Mouse (Mus musculus): ENCODE measurements around the gene Slc16a2. TPM values are rescaled to one million over a fixed set of nuclear protein-coding genes. Genes with fewer than 3 reads are reported as not detected.

Slc16a2 gene
- total and polyA plus RNA-seq, 3 experiments: not detected

DNA sequence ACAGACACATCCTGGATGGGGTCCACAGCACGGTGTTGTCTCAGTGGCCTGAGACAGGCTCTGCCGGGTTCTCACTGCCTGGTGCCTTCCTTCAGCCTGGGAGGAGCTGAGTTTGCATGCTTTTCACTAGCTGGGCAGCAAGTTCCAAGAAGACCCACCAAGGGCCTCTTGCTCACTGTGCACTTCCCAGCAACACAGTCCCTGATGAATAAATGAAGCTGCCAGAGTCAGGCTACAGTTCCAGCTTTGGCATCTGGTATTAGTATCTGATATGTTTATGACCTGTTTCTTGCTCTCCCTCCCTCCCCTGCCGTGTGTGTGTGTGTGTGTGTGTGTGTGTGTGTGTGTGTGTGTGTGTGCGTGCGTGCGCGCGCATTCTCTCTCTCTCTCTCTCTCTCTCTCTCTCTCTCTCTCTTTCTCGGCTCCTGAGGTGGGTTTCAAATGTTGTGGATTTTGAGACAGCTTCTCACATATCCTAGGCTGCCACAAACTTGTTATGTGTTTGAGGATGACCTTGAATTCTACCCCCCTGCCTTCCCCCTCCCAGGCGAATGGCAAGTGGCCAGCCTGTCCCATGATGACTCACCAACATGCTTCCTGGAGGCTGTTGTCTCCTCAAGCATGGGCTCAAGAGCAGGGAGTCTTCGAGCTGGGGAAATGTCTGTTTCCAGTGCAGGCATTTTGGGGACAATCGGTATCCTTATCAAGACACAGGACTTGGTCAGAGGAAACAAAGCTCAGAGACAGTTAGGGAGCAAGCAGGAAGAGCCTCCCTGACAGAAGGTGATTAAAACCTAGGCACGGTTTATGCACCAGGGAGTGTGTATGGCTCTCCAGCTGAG is 80.3 kb downstream of the Slc16a2 start:
- Histone ChIP-seq H3K4me3 (ENCODE audit: control insufficient read depth in 1 of 2, insufficient read depth in 1 of 2, low read depth in 2 of 2, low read length in 2 of 2) (no peak overlapping the region), H3K27me3 (ENCODE audit: control insufficient read depth in 1 of 2, insufficient read depth in 2 of 2, low read length in 2 of 2) (no peaks in the 10 kb centered on the region)

DNA sequence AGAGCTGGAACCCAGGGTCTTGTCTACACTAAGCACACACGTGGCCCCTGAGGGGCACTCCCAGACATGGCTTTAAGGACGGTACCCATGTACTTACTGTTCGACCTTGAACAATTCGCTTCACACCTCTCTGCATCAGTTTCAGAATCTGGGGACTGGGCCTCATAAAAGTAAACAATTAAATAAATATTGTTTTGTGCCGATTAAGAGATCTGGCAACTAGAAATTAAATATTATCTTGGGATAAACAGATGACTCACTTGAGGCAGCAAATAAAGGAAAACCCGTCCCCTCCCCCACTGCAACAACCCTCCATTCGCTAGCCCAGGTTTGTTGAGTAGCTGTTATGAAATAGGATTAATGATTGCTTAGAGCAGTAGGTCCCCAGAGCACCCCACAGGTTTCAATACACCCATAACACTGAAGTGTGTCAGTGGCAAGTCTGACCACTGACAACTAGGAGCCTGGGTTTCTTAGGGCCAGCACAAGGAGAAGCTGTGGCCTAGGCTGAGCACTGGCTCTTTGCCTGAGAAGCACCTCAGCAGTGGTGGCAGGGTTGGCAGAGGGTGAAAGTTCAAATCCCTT is 87.7 kb downstream of the Slc16a2 start:
- H3K27ac ChIP-seq (ENCODE audit: control insufficient read depth, low read depth, low read length): no peak overlapping the region

More for the DNA sequence above, 80.3 kb downstream of the Slc16a2 start:
- Histone ChIP-seq H3K9ac (ENCODE audit: control insufficient read depth, low read depth, low read length, poor library complexity, severe bottlenecking) (no peak overlapping the region), H3K79me2 (ENCODE audit: control insufficient read depth, insufficient read depth, low read length, poor library complexity) (no peaks in the 10 kb centered on the region), H3K9me3 (replicated peaks; ENCODE audit: insufficient read depth, low read length) (no peaks in the 10 kb centered on the region), H3K36me3 (ENCODE audit: control insufficient read depth in 1 of 2, insufficient read depth in 2 of 2, low read length in 2 of 2) (no peaks in the 10 kb centered on the region), H3K4me1 (ENCODE audit: control insufficient read depth in 1 of 2, insufficient read depth in 2 of 2, low read length in 2 of 2) (no peaks in the 10 kb centered on the region), H3K27ac (ENCODE audit: control insufficient read depth, low read depth, low read length) (no peak overlapping the region)
- TF ChIP-seq KAT2A (conservative IDR thresholded peaks at IDR 0.05; ENCODE audit: low read depth, low read length) (no peak), HCFC1 (IDR thresholded peaks at IDR 0.05; ENCODE audit: low read depth, low read length) (no peak), POLR2A (IDR thresholded peaks at IDR 0.05; ENCODE audit: control insufficient read depth in 1 of 2, insufficient read depth in 1 of 2, low read depth in 1 of 2, low read length in 2 of 2, poor library complexity in 1 of 2) (no peak), TCF12 (IDR thresholded peaks at IDR 0.05; ENCODE audit: low read depth, low read length) (no peak), TBP (IDR thresholded peaks at IDR 0.05; ENCODE audit: low read depth, low read length) (no peak), POLR2AphosphoS2 (IDR thresholded peaks at IDR 0.05; ENCODE audit: low read length) (no peak), E2F4 (IDR thresholded peaks at IDR 0.05; ENCODE audit: borderline replicate concordance, low read depth, low read length) (no peak), SMC3 (IDR thresholded peaks at IDR 0.05; ENCODE audit: low read depth, low read length) (no peak), RAD21 (IDR thresholded peaks at IDR 0.05; ENCODE audit: low read depth, low read length) (no peak), MEF2A (IDR thresholded peaks at IDR 0.05; ENCODE audit: extremely low read depth, insufficient replicate concordance, low read depth, low read length, poor library complexity, severe bottlenecking) (no peak), MXI1 (IDR thresholded peaks at IDR 0.05; ENCODE audit: low read depth, low read length) (no peak)
- DNase-seq (ENCODE audit: low read depth, low spot score): no peak

More for the DNA sequence above, 87.7 kb downstream of the Slc16a2 start:
- Histone ChIP-seq H3K9ac (ENCODE audit: control insufficient read depth, low read depth, low read length, poor library complexity, severe bottlenecking) (no peak overlapping the region), H3K4me3 (ENCODE audit: control insufficient read depth in 1 of 2, insufficient read depth in 1 of 2, low read depth in 2 of 2, low read length in 2 of 2) (no peak overlapping the region), H3K27me3 (ENCODE audit: control insufficient read depth in 1 of 2, insufficient read depth in 2 of 2, low read length in 2 of 2) (no peaks in the 10 kb centered on the region), H3K9me3 (replicated peaks; ENCODE audit: insufficient read depth, low read length) (no peaks in the 10 kb centered on the region), H3K4me1 (ENCODE audit: control insufficient read depth in 1 of 2, insufficient read depth in 2 of 2, low read length in 2 of 2) (no peaks in the 10 kb centered on the region), H3K36me3 (ENCODE audit: control insufficient read depth in 1 of 2, insufficient read depth in 2 of 2, low read length in 2 of 2) (no peaks in the 10 kb centered on the region), H3K79me2 (ENCODE audit: control insufficient read depth, insufficient read depth, low read length, poor library complexity) (no peaks in the 10 kb centered on the region)
- TF ChIP-seq MYB (IDR thresholded peaks at IDR 0.05; ENCODE audit: low read depth, low read length) (no peak), ELF1 (IDR thresholded peaks at IDR 0.05; ENCODE audit: low read depth, low read length) (no peak), CTCF (IDR thresholded peaks at IDR 0.05 in 2 of 3, conservative IDR thresholded peaks at IDR 0.05 in 1 of 3; ENCODE audit: control insufficient read depth in 1 of 3, insufficient read depth in 1 of 3, low read depth in 2 of 3, low read length in 3 of 3, poor library complexity in 1 of 3, severe bottlenecking in 1 of 3) (no peak), HCFC1 (IDR thresholded peaks at IDR 0.05; ENCODE audit: low read depth, low read length) (no peak), RCOR1 (IDR thresholded peaks at IDR 0.05; ENCODE audit: low read depth, low read length) (no peak), E2F4 (IDR thresholded peaks at IDR 0.05; ENCODE audit: borderline replicate concordance, low read depth, low read length) (no peak), MAX (IDR thresholded peaks at IDR 0.05; ENCODE audit: low read length) (no peak), MAZ (IDR thresholded peaks at IDR 0.05; ENCODE audit: low read depth, low read length) (no peak), POLR2AphosphoS2 (IDR thresholded peaks at IDR 0.05; ENCODE audit: low read length) (no peak), ZNF384 (IDR thresholded peaks at IDR 0.05; ENCODE audit: low read depth, low read length) (no peak), GATA1 (IDR thresholded peaks at IDR 0.05; ENCODE audit: low read depth, low read length) (no peak), TBP (IDR thresholded peaks at IDR 0.05; ENCODE audit: low read depth, low read length) (no peak), UBTF (IDR thresholded peaks at IDR 0.05; ENCODE audit: borderline replicate concordance, insufficient read depth, low read depth, low read length) (no peak), POLR2A (IDR thresholded peaks at IDR 0.05; ENCODE audit: control insufficient read depth in 1 of 2, insufficient read depth in 1 of 2, low read depth in 1 of 2, low read length in 2 of 2, poor library complexity in 1 of 2) (no peak)
- no peak for DNase-seq (ENCODE audit: low read depth, low spot score)

Data from MEL (cell line).